Mouse (Mus musculus) naive thymus-derived CD4-positive, alpha-beta T cell, adult 2 months (primary cell): ENCODE measurements around the gene Rnf157.
"Not testable (repeated sequence)": the region's sequence is repeated elsewhere in the genome, so short reads cannot be mapped to it uniquely, and the experiment has no call there.

Experiments used
- DNase-seq: peaks from one replicate; pipeline ENCODE4 v3.0.0-alpha.2; 2011; ENCODE audit warnings: low read depth

Rnf157 gene

DNA sequence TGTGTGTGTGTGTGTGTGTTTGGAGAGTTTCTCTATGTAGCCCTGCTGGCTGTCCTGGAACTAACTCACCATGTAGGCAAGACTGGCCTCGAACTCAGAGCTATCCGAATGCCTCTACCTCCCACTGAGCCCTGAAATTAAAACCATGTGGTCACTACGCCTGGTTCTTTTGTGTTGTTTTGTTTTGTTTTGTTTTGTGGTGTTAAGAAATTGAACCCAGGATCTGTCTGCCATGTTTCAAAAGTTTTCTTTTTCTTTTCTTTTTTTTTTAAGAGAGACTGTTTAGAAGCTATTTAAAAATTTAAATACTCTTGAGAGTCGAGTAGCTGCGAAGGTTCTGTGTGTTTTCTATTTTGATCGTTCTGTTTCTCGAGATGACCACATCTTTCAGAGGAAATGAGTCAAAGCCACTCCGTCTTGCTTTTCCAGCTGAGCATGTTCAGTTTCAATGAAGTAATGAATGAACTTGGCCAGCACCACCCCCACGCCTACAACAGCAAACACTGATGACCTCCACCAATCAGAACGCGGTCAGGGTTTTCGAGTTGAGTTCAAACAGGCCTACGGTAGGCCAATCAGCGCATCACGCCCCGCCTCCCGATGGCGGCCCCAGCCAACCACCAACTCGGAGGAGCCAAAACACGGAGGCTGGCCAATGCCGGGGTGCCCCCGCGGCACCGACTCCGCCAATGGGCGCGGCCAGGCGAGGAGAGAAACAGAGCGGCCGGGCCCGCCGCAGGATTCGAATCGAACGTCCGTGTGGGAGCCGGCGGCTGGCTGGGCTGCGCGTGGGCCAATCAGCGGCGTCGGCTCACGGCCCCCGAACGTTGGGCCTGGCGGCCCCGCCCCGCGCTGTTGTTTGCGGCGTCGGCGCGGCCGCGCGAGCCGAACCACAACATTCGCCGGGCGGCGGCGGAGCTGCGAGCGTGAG lies 20.8 kb upstream of the Rnf157 start, which contains the start of gene Ubald2:
Gene Ubald2, plus strand, starts transcription at position 739 of the 931 bp plus-strand sequence.
- peak; percentile 99 for DNase-seq

DNA sequence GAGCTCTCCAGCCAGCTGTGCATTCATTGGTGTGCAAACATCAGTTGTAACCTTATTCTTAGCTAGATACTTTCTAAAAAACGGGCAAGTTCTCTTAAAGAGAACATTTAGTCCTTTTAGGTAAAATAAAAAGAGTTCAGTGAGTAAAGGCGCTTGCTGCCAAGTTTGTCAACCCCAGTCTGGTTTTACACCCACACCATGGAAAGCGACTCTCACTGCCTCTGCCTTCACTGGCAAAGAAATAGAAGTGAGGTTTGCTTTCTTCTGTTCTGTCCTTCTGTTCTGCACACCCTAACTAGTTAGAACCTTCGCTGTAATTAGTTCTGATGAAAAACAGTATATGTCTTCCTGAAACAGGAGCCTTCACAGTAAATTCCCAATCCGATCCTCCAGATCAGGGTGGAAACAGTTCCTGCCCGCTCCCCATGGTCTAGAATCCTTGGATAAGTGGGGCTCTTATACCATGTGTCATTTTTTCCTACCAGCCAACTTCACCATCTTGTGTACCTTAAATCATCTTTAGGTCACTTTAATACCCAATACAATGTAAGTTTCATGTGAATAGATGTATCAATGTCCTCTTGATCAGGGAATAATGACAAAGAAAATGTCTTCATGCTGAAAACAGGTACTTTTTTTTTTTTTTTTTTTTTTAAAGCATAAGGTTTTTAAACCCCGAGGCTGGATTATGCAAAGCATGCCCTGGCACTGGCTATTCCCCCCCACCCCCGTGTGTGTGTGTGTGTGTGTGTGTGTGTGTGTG lies 19.9 kb upstream of the Rnf157 start:
- DNase-seq = peak; percentile 32

DNA sequence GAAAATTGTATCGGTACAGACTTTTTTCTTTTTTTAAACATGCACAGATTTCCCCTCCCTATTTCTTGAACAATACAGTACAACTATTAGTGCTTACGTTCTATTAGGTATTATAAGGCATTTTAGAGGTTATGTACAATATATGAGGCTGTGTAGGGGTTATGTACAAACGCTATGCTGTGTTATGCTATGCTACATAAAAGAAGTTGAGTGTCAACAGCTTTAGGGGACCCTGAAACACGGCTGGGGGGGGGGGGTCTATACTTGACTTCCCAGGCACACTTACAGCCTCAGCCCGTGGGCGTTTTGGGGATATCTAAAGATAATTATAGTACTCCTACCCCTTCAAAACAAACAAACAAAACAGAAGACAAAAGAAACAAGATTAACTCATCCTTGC lies 19.3 kb upstream of the Rnf157 start:
- no peak for DNase-seq

DNA sequence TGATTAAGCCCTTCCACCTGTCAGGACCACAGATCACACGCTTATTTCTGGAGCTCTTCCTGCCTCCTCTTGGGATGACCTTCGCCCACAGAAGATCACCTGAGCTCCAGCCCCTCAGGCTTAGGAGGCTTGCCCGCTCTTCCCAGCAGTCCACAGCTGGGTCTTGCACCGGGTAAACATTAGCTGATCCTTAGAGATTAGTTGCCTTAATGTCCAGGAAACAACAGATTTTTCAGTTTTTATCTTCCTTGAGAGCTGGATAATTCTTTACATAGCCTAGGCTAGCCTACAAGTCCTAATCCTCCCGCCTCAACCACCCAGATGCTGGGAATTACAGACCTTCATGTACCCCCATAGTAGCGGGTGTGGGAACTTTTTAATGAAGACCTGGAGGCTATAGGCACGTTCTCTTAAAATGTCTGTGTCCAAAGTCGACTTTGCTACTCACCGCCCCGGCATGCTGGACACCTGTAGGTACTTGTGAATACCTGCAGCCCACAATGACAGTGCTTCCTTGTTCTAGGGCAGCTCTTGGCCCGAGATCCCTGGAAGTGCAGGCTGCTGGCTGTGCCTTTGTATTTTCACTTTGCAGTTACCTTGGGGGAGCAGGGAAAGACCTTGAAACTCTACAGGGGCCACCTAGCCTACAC lies 18.7 kb upstream of the Rnf157 start:
- DNase-seq = peak; percentile 13

DNA sequence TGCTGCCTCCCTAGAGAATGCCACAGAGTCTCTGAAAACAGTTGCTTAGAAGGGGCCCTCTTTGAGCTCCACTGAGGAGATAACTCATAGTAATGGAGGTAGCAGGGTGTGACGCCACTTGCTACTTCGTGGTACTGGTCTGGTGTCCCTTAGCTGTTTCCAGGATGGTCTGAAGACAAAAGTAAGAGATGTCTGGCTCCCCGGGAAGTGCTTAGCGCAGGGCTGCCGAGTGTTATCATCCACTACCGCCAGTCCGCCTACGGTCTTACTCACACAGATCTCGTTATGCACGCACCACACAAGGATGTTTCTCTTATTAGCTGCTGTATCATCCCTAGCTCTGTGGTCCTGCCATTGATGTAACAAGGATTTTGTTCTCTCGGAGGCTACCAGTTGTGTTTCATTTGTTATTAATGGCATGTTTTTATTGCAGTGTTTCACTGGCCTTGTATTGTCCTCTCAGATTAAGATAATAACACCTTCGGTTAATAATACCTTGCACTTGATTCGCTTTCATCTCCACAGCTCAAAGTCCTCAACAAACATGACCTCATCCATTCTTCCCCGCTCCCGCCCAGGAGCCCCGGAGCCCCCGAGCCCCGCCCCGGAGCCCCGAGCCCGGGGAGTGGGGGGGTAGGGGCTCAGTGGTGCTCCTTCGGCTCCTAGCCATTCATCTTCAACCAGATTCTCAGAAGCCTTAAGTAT lies 18.0 kb upstream of the Rnf157 start:
- DNase-seq = peak; percentile 8

DNA sequence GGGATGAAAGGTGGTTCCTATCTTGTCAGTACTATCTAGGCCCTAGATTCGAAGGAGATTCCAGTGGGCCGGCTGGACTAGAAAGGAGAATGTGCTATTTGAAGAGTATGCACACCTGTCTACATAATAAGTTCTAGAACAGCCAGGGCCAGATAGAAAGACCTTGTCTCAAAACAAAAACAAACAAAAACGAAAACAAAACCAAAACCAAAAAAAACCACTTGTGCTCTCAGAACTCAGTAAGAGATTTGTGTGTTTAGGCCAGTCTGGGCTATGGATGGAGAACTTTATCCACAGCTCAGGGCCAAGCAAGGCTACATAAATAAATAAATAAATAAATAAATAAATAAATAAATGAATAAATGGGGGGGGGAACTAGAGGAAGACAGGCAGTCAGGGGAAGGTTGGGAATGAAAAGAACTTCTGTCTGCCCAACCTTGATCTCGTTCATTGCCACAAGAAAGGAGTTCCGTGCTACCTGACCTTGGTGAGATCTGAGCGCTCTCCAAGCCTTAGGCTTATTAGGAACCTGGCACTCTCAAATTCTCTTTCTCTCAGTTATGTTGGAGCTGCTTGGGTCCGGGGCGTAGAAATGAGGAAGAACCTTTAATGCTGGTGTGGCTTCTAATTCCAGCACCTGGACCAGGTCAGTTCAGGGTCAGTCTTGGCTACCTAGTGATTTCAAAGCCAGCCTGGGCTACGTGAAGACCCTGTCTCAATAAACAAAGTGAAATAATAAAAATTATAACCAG lies 17.2 kb upstream of the Rnf157 start:
- DNase-seq = peak; percentile 12

DNA sequence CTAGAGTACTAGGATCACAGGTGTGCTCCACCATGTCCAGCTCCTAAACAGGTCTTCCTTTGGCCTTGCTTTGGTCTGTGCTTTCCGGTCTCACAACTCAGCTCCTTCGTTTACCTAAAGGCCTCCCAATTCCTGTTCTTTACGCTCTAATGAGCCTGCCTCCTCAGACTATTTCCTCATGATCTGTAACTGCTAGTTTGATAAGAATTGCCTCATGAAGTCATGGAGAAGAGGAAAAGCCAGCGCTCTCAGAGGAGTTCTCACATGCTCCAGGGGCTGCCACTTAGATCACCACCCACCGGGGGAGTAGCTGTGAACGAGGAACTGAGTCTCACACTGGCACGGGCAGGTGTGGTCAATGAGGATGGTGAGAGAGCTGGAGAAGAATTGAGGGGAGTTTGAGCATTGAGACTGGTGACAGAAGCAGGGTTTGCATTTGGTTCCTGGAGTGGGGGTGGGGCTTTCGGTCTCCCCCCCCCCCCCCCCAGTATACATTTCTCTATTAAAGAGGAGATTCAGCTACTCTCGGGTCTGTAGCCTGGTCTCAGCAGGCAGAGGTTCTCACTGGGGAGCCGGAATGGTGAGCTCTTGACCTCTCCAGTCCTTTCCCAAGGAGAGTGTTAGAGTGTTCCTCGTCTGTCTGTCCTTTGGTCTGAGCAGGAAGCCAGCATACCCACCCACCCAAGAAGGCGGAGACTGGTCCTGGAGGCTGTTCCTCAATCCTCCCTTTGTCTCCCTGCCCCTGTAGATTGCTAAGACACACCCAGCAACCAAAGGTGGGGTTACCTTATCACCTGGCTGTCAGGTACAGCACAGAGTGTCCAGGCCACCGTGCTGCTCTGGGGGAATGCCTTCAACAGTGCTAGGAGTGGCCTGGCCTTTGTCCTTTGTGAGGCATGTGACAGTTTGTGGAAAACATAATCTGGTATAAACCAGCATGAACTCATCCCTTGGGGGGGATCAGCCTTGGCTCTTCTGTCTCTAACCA lies 16.3 kb upstream of the Rnf157 start:
- no peak for DNase-seq

DNA sequence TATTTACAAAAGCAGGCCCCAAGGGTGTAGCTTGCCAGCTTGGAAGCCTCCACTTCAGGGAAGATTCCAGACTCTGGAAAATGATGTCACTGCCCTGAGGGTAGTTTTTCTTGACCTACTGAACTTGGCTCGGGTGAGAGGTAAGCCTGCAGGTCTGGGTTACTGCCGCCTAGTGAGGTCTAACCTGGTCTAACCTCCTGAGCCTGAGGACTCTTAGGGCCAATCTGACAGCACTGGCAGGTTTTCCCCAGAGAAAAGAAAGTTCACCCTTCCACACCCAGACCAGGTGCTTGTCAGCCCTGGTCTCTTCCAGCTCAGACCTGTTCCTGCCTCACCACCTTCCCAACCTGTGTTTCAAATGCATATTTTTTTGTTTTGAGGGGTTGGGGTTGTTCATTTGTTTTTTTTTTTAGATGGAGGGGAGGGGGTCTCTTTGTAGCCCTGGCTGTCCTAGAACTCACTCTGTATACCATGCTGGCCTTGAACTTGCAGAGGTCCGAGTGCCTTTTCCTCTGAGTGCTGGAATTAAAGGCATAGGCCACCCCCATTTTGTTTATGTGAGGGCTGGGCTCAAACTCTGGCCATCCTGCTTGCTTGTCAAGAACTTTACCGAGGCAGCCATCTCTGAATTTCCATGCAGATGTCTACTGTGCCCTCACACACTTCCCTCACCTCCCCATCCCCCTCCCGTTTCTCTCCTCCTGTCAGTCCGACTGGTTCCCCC lies 14.2 kb upstream of the Rnf157 start:
- no peak for DNase-seq

DNA sequence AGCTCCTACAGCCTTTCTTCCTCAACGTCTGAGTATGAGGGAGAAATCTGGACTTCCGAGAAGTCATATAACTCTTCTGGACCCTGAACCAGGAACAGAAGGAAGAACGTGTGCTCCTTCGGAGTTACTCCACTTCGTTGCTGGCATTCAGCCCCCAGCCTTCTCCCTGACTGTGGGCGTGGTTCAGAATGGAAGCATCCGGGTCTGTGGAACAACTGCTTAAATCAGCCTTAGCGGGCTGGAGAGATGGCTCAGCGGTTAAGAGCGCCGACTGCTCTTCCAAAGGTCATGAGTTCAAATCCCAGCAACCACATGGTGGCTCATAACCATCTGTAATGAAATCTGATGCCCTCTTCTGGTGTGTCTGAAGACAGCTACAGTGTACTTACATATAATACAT lies 13.5 kb upstream of the Rnf157 start:
- DNase-seq = not testable (repeated sequence)

DNA sequence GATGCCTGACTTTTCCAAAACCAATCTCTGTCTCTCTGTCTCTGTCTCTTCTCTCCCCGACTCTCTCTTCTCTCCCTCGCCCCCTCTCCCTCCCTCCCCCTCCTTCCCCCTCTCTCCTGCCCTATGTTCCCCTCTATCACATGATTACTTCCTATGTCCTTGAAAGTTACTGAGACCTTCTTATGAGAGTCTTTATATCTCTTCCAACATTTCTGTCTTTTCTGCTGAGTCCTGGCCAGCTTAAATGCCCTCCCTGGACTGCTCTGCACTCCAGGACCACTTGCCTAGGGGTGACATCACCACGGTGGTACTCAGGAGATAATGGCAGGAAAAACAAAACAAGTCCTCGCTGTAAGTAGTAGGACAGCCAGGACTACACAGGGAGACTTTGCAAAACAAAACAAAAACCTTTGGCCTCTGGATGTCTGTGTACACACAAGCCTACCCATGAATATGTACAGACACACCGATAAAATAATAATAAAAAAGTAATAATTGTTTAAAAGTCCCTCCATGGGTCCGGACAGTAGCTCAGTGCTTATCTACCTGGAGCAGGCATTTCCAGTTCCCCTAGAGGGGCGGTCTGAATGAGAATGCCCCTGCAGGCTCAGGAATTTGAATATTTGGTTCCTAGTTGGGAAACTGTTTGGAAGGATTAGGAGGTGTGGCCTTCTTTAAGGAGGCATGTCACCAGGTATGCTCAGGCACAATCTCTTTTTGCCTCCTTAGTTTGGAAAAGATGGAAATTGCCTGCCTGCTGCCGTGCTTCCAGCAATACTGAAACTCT lies 12.0 kb upstream of the Rnf157 start:
- DNase-seq = peak; percentile 36

DNA sequence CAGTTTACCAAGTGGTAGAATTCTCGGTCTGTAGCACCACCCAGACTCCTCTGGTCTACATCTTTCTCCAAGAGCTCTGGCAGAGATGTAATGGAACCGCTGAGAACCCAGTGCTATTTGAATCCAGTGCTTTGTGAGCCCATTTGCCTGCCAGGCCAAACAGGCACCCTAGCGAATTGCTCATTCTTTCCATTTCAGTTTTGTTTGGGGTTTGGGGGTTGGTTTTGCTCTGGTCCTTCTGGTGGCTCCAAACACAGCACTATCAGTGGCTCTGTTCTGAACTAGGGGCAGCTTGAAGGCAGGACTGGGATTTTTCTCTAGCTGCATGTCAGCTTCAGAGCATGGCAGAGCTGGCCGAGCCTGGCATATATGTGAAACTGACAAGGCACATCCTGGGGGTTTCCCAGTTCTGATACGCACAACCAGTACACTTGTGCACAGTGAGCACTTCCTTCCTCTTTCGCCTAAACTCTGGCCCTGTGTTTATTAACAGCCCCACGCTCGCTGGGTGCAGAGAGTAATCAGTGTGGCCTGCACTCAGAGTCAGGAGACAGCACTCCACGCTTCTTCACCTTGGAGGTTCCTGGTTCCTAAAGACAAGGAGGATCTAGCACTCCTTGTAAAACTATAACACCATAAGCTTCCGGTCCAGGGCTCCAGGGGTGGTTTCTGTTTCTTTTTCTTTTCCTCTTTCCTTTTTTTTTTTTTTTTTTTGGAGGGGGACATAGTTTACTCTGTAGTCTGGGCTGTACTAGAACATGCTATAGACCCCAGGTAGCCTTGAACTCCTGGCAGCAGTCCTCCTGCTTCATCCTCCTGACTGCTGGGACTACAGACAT lies 11.2 kb upstream of the Rnf157 start:
- DNase-seq = peak; percentile 87

DNA sequence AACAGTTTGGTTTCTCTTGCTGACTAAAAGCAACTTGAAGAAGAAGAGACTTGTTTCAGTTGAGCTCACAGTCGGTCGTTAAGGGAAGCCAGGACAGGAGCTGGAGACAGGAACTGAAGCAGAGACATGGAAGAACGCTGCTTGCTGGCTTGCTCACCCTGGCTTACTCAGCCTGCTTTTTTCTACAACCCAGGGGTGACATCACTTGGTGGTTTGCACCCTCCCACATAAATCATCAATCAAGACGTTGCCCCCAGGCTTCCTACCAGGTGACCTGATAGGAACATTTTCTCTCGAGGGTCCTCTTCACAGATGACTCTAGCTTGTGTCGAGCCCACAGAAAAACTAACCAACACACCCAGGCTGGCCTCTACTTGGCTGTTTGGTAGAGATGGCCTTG lies 10.4 kb upstream of the Rnf157 start:
- peak; percentile 34 for DNase-seq

DNA sequence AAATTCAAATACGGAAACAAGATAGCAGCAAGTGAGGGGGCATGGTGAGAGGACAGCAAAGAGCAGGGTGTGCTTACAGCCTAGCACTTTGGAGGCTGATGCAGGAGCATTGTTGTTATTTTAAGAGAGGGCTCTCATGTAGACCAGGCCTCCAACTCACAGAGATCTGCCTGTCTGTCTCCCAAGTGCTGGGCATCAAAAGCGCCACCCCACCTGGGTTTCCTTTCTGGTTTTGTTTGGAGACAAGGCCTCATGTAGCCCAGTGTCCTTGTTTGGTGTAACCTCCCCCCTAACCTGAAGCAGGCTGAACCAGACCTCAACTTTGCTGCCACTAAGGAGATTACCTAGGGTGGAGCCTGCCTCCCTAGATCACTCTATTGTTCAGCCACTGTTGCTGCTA lies 9.7 kb upstream of the Rnf157 start:
- no peak for DNase-seq

DNA sequence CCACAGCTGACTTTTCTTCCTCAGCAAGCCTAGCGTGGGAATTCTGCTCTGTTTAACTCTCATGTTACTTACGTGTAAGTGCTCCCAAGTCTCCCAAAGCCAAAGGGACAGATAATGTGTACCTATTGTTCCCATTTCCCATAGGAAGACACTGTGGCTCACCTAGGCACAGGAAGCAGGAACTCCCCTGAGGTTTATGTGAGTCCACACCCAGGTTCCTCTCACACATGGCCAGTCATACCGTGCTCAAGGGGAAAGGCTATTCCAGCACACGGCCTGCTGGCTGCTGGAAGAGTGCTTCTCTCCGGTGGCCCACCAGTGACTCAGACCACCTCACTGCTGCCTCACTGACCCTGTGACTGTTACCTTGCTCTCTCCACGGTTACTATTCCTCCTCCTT lies 8.3 kb upstream of the Rnf157 start:
- no peak for DNase-seq

DNA sequence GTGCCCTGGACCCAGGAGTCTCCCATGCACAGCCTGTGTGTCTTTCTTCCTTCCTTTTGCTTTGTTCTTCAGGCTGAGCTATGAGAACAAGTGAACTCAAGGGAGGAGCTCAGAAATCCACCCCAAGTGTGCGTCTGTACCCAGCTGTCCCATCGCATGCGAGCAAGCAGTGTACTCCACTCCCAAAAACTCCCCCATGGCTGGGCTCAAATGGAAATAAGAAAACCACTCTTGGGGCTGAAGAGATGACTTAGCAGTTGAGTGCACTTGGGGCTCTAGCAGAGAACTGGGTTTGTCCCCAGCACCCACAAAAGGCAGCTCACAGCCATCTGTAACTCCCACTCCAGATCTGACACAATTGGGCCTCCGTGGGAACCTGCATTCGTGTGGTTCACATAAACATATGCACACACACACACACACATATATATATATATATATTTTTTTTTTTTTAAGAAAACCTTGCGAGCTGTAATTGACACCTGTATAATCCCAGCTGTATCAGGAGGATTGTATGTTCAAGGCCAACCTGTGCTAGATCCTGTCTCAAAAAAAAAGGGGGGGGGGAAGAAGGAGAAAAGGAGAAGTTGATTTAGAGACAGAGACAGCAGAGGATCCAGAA lies 6.1 kb upstream of the Rnf157 start:
- peak; percentile 67 for DNase-seq

DNA sequence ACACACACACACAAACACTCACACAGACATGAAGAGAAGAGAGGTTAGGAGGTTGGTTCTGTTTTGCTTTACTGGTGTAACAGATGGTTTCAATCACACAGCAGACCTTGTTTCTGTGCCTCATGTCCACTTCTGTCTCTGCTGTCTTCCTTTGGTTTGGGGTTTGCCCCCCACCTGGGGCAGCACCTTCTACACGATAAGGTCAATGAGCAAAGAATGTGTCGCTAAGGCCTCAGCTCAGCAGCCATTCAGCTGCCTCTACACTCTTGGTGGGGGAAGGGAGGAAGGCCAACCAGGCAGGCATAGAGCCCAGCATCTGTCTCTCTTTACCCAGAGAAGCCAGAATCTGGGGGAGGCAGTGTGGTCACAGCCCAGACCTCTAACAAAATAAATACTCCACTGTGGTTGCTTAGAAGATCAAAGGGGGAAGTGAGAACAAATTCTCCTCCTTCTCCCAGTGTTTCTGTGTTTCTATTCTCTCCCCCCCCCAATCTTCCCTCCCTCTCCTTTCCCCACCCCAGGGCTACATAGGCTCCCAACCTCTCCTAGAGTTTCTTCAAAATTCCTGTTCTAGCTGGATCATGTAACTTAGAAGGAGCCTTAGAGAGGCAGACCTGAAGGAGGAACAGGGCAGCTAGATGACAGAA lies 5.5 kb upstream of the Rnf157 start:
- peak; percentile 39 for DNase-seq

DNA sequence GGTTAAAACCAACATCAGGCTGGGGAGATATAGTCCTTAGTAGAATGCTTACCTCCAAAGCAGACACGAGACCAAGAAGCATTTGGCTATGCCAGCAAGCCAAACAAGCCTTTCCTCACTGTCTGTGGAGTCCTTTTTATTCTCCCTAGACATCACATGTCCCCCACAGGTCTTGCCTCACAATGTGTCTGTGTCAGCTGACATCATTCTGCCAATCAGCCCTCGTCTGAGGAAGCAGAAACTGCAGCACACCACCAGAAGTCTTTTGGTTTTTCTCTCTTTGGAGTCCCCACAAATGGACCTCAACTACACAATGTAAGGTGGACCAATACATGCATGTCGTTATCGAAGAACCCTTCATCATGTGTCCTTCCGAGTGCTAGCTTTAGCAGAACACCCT lies 4.2 kb upstream of the Rnf157 start:
- no peak for DNase-seq
